Comparison of ENCODE assay signal across 10 mouse cellular contexts in genomic region chr11:69718661-69719060, GRCm38 (mm10). TPM values are rescaled to one million over a fixed set of nuclear protein-coding genes. Genes with fewer than 3 reads are reported as not detected.
DNase-seq lines count a peak whose midpoint lies in the region; ATAC-seq and TF ChIP-seq lines count a peak whose summit lies in the region.
"Had no signal": no experiment of that assay in that cellular context is flagged by ENCODE, and none has a peak within 500 bp of the region (broad histone marks: within the 10 kb centered on the region; RNA-seq: fewer than 3 reads in every experiment).

No protein-coding gene starts in this region.

- intact Hi-C loops in heart, adult 2 months (cut with DNase I): no loop called here

- H3K27me3 ChIP-seq in heart, embryonic 14.5 days (ENCODE audit: control insufficient read depth, insufficient read depth, low read length): no peaks in the 10 kb centered on the region
- no peaks in the 10 kb centered on the region for H3K27me3 ChIP-seq in heart, adult 2 months (ENCODE audit: control insufficient read depth, insufficient read depth, low read length)
- H3K27me3 ChIP-seq in embryonic facial prominence, embryonic 11.5 days (ENCODE audit: control insufficient read depth, insufficient read depth, low read length): no peaks in the 10 kb centered on the region
- H3K27me3 ChIP-seq: limb, embryonic 15.5 days had no signal

- TF ChIP-seq EP300 in heart, adult 2 months (IDR thresholded peaks at IDR 0.05; ENCODE audit: insufficient read depth, low read depth, low read length): no peak

- peak overlapping the region; percentile 42 for H3K4me2 ChIP-seq in heart, embryonic 14.5 days (ENCODE audit: low read length)
- H3K4me2 ChIP-seq in embryonic facial prominence, embryonic 11.5 days (ENCODE audit: low read depth, low read length): no peak overlapping the region
- H3K4me2 ChIP-seq: limb, embryonic 15.5 days had no signal

- TF ChIP-seq CTCF in heart, adult 2 months (IDR thresholded peaks at IDR 0.05): no peak

- no peak overlapping the region for H3K4me3 ChIP-seq in heart, embryonic 14.5 days (ENCODE audit: control insufficient read depth in 1 of 2, insufficient read depth in 1 of 2, low read depth in 1 of 2, low read length in 2 of 2)
- no peak overlapping the region for H3K4me3 ChIP-seq in heart, adult 2 months
- H3K4me3 ChIP-seq in embryonic facial prominence, embryonic 11.5 days (ENCODE audit: low read depth, low read length): no peak overlapping the region
- H3K4me3 ChIP-seq: limb, embryonic 15.5 days had no signal

- 30% methylated on average over 15 of the region's 15 CpGs for WGBS in heart, embryonic 14.5 days
- WGBS in heart, adult 2 months: 47% methylated on average over 15 of the region's 15 CpGs
- WGBS in embryonic facial prominence, embryonic 11.5 days: 27% methylated on average over 15 of the region's 15 CpGs

- H3K79me2 ChIP-seq in heart, adult 2 months (replicated peaks; ENCODE audit: control insufficient read depth, insufficient read depth, low read length): no peaks in the 10 kb centered on the region

- no peak for DNase-seq in heart, adult 2 months
- DNase-seq in ES-CJ7 (ENCODE audit: low read depth, low spot score) (peak; percentile 80), MN1 (ENCODE audit: low spot score) (no peak)
- DNase-seq in embryonic facial prominence, embryonic 11.5 days (ENCODE audit: low spot score): peak; percentile 38
- peak; percentile 53 to 54 for DNase-seq in kidney, postnatal 36 days
- DNase-seq in spleen, adult 12 weeks (ENCODE audit: low spot score): no peak

- no peak overlapping the region for H3K27ac ChIP-seq in heart, embryonic 14.5 days (replicated peaks in 1 of 2; ENCODE audit: control insufficient read depth in 1 of 2, insufficient read depth in 1 of 2, low read depth in 2 of 2, low read length in 2 of 2)
- H3K27ac ChIP-seq in heart, adult 2 months: no peak overlapping the region
- no peak overlapping the region for H3K27ac ChIP-seq in embryonic facial prominence, embryonic 11.5 days (replicated peaks; ENCODE audit: low read depth, low read length)
- H3K27ac ChIP-seq: limb, embryonic 15.5 days had no signal

- no peaks in the 10 kb centered on the region for H3K36me3 ChIP-seq in heart, embryonic 14.5 days (ENCODE audit: control insufficient read depth, insufficient read depth, low read length)
- H3K36me3 ChIP-seq in heart, adult 2 months (ENCODE audit: control insufficient read depth, insufficient read depth, low read length): no peaks in the 10 kb centered on the region
- H3K36me3 ChIP-seq in embryonic facial prominence, embryonic 11.5 days (replicated peaks; ENCODE audit: control insufficient read depth, insufficient read depth, low read depth, low read length): no peaks in the 10 kb centered on the region
- H3K36me3 ChIP-seq: limb, embryonic 15.5 days had no signal

- H3K4me1 ChIP-seq in heart, embryonic 14.5 days (ENCODE audit: control insufficient read depth in 2 of 2, insufficient read depth in 2 of 2, low read length in 2 of 2): peaks cover 2 to 12% of the 10 kb centered on the region in 2 experiments; a peak in 3 of 4 replicates
- no peaks in the 10 kb centered on the region; the same call in 1 of the 2 replicates for H3K4me1 ChIP-seq in heart, adult 2 months (ENCODE audit: control insufficient read depth, insufficient read depth, low read length)
- peaks cover 2% of the 10 kb centered on the region; the same call in 1 of the 2 replicates for H3K4me1 ChIP-seq in embryonic facial prominence, embryonic 11.5 days (ENCODE audit: control insufficient read depth, insufficient read depth, low read length)

- TF ChIP-seq POLR2A in heart, adult 2 months (IDR thresholded peaks at IDR 0.05; ENCODE audit: insufficient read depth, low read depth, low read length): no peak

- no peak for ATAC-seq in heart, embryonic 14.5 days (ENCODE audit: insufficient number of reproducible peaks, insufficient read depth, low FRiP score, low read depth)
- ATAC-seq in embryonic facial prominence, embryonic 11.5 days (replicated peaks; ENCODE audit: insufficient number of reproducible peaks, low FRiP score, low TSS enrichment, low read depth): no peak
- ATAC-seq in megakaryocyte progenitor cell, adult 5-6 weeks (replicated peaks; ENCODE audit: poor library complexity): no peak

- H3K9ac ChIP-seq in heart, embryonic 14.5 days (ENCODE audit: low read length): 0 out of 2 replicates have a peak overlapping the region, but pooled peaks have one; percentile 41
- H3K9ac ChIP-seq in heart, adult 2 months (ENCODE audit: low read depth, low read length): no peak overlapping the region
- no peak overlapping the region for H3K9ac ChIP-seq in embryonic facial prominence, embryonic 11.5 days (replicated peaks; ENCODE audit: low read length)
- H3K9ac ChIP-seq: limb, embryonic 15.5 days had no signal

- no peaks in the 10 kb centered on the region for H3K9me3 ChIP-seq in heart, embryonic 14.5 days (ENCODE audit: control insufficient read depth, low read length)
- H3K9me3 ChIP-seq in embryonic facial prominence, embryonic 11.5 days (replicated peaks; ENCODE audit: control insufficient read depth, low read length): no peaks in the 10 kb centered on the region
- H3K9me3 ChIP-seq: limb, embryonic 15.5 days had no signal

RNA-seq across cellular contexts. Expression of gene Tnfsfm13, which starts 22.8 kb away (rescaled TPM):
- 2.5 and 6.8 TPM in 2 replicates for polyA plus RNA-seq in heart, embryonic 14.5 days (2014; fragmentation: Nextera tagmentation; extraction: Ambion mirVana)
- 1 to 10 TPM; 2.8 to 3.2 TPM for total RNA-seq in heart, adult 2 months (2021)
- 3.7 and 4.7 TPM in 2 replicates for polyA plus RNA-seq in heart, adult 2 months (2012; rRNA removed)
- 1.2 and 1.5 TPM in 2 replicates for polyA plus RNA-seq in embryonic facial prominence, embryonic 11.5 days (2014; fragmentation: Nextera tagmentation; extraction: Ambion mirVana)
- total RNA-seq in megakaryocyte progenitor cell, adult 5-6 weeks (2015): 7.5 and 9.4 TPM in 2 replicates
- 6.1 and 7.9 TPM in 2 replicates for total RNA-seq in megakaryocyte progenitor cell, adult 5-6 weeks (2017)

RNA-seq across cellular contexts. Expression of gene Tnfsf12, which starts 23.0 kb away (rescaled TPM):
- 7.7 and 10.3 TPM in 2 replicates for polyA plus RNA-seq in heart, embryonic 14.5 days (2014; fragmentation: Nextera tagmentation; extraction: Ambion mirVana)
- total RNA-seq in heart, adult 2 months (2021): 10 to 100 TPM; 18.4 to 21.9 TPM
- 29.2 and 32.0 TPM in 2 replicates for polyA plus RNA-seq in heart, adult 2 months (2012; rRNA removed)
- 3.6 and 4.3 TPM in 2 replicates for polyA plus RNA-seq in embryonic facial prominence, embryonic 11.5 days (2014; fragmentation: Nextera tagmentation; extraction: Ambion mirVana)
- total RNA-seq in megakaryocyte progenitor cell, adult 5-6 weeks (2015): 0.88 and 2.0 TPM in 2 replicates
- total RNA-seq in megakaryocyte progenitor cell, adult 5-6 weeks (2017): 0.75 and 1.0 TPM in 2 replicates
- total RNA-seq: CH12.LX had no signal

RNA-seq across cellular contexts. Expression of gene Tnfsf13, which starts 33.1 kb away (rescaled TPM):
- polyA plus RNA-seq in heart, embryonic 14.5 days (2014; fragmentation: Nextera tagmentation; extraction: Ambion mirVana): 0.24 and 0.63 TPM in 2 replicates
- total RNA-seq in heart, adult 2 months (2021): 1 to 10 TPM; 1.4 to 3.2 TPM
- polyA plus RNA-seq in heart, adult 2 months (2012; rRNA removed): 2.9 and 4.0 TPM in 2 replicates
- polyA plus RNA-seq in embryonic facial prominence, embryonic 11.5 days (2014; fragmentation: Nextera tagmentation; extraction: Ambion mirVana): 0.24 and 0.42 TPM in 2 replicates
- total RNA-seq in megakaryocyte progenitor cell, adult 5-6 weeks (2015): 28.5 and 31.9 TPM in 2 replicates
- 49.4 and 53.7 TPM in 2 replicates for total RNA-seq in megakaryocyte progenitor cell, adult 5-6 weeks (2017)

RNA-seq across cellular contexts. Expression of gene Senp3, which starts 36.8 kb away (rescaled TPM):
- polyA plus RNA-seq in heart, embryonic 14.5 days (2014; fragmentation: Nextera tagmentation; extraction: Ambion mirVana): 43.2 and 59.4 TPM in 2 replicates
- 10 to 100 TPM; 31.1 to 33.2 TPM for total RNA-seq in heart, adult 2 months (2021)
- 35.1 and 51.8 TPM in 2 replicates for polyA plus RNA-seq in heart, adult 2 months (2012; rRNA removed)
- 106 and 108 TPM in 2 replicates for polyA plus RNA-seq in embryonic facial prominence, embryonic 11.5 days (2014; fragmentation: Nextera tagmentation; extraction: Ambion mirVana)
- 140 and 145 TPM in 2 replicates for total RNA-seq in megakaryocyte progenitor cell, adult 5-6 weeks (2015)
- 108 and 123 TPM in 2 replicates for total RNA-seq in megakaryocyte progenitor cell, adult 5-6 weeks (2017)

RNA-seq across cellular contexts. Expression of gene Polr2a, which starts 39.8 kb away (rescaled TPM):
- 19.9 and 20.1 TPM in 2 replicates for polyA plus RNA-seq in heart, embryonic 14.5 days (2014; fragmentation: Nextera tagmentation; extraction: Ambion mirVana)
- total RNA-seq in heart, adult 2 months (2021): 10 to 100 TPM; 25.3 to 30.4 TPM
- 15.6 and 20.2 TPM in 2 replicates for polyA plus RNA-seq in heart, adult 2 months (2012; rRNA removed)
- 51.4 and 56.5 TPM in 2 replicates for polyA plus RNA-seq in embryonic facial prominence, embryonic 11.5 days (2014; fragmentation: Nextera tagmentation; extraction: Ambion mirVana)
- total RNA-seq in megakaryocyte progenitor cell, adult 5-6 weeks (2015): 140 and 147 TPM in 2 replicates
- total RNA-seq in megakaryocyte progenitor cell, adult 5-6 weeks (2017): 21.0 and 34.4 TPM in 2 replicates

Comparison
In these comparisons a context has a peak if more than half of its experiments do, and no peak if none do; other contexts are left out.
1. DNase-seq: peak in ES-CJ7 (single experiment), embryonic facial prominence, embryonic 11.5 days (single experiment) and kidney, postnatal 36 days (2 of 2); none in heart, adult 2 months (0 of 2), spleen, adult 12 weeks (single experiment) and MN1 (single experiment).